Mouse (Mus musculus): ENCODE results near the gene Nos3.

- TF ChIP-seq POLR2A (IDR thresholded peaks at IDR 0.05; ENCODE audit: borderline replicate concordance, control insufficient read depth, low read depth, low read length) (no peak), CTCF (IDR thresholded peaks at IDR 0.05; ENCODE audit: control insufficient read depth, insufficient read depth, low read length) (no peak)
Observed at GRCm38 (mm10) chr5:24328813-24329211, 35.8 kb upstream of the Nos3 start.
